Mouse (Mus musculus) megakaryocyte-erythroid progenitor cell, adult 5 weeks (primary cell): ENCODE measurements around the gene B4galt2. TPM values are rescaled to one million over a fixed set of nuclear protein-coding genes. Genes with fewer than 3 reads are reported as not detected.

Experiments
- polyA plus RNA-seq: library from polyadenylated mRNA; stranded (reverse); fragments of >175 nt; gene quantifications from 2 replicates; pipeline ENCODE4 v1.2.3, GENCODE M21; 2012

Gene B4galt2
- polyA plus RNA-seq = 0.61 and 0.83 TPM in 2 replicates

DNA sequence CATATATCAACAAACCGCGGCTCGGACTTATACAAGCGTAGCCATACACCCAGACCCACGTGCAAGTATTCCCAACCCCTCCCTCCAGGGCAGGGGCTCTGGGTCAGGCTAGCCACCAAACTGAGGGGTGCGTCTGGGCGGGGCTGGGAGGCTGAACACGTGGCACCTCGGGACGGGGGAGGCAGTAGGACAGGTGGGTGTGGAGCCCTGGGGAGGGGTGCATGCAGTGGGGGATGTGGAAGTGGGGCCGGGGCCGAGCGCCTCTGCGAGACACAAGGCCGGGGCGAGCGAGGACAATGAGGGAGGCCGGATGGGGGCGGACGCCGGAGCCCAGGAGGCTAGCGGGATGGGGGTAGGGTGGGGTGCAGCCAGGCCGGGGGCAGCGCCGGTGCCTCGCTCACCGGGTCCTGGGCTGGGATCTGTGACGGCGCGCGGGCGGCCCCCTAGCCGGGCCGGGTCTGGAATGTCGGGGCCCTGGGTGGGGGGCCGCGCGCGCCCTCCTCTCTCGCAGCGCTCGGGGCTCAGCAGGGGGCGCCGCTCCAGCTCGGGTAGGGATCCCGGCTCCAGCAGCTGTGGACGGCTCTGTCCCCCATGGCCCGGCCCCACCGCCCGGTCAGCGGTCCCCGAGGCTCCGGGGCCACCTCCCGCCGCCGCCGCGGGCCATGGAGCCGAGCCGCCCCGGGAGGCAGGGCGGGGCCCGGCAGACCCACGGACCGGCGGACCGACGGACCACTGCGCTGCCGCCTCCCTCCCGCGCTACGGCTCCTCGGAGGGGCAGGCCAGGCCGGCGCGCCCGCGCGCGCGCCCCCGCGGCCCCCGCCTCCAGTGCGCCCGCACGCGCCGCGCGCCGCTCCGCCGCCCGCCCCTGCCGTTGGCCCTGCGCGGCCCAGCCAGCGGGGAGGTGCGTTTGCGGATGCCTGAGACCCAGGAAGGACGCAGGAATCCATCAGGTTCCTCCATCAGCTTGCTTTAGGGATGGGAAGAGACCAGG lies at the start of gene B4galt2:
Gene B4galt2 (minus strand): TSS at position 787 of the 991 bp plus-strand sequence.

DNA sequence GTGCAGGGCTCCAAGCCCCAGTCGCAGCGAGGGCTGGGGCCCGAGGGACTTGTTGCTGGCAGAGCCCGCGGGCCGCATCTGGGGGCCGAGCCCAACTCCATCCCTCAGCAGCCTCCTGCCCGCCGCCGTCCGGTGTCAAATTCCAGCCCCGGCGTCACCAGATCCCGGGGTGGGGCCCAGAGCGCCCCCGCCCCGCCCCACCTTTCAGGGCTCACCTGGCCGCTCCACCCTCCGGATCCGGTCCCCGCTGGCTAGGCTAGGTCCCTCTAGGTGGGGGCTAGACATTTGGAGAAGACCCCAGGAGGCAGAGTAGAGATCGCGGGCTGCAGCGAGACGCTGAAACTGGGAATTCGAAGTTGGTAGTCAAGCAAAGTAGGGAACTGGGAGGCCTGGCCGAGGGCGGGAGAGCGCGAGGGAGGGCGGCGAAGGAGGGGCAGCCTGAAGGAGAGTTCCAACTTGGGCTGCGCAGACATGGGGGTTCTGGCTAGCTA lies 46.1 kb upstream of the B4galt2 start, which contains the start of gene Artn:
Gene Artn (minus strand): TSS at position 373 of the 491 bp plus-strand sequence.

GRCm38 (mm10) chr4:117914591-117915442 lies 31.5 kb upstream of the B4galt2 start, which contains the start of gene Ipo13:
TSS of gene Ipo13 (minus strand) at chr4:117914999.

DNA sequence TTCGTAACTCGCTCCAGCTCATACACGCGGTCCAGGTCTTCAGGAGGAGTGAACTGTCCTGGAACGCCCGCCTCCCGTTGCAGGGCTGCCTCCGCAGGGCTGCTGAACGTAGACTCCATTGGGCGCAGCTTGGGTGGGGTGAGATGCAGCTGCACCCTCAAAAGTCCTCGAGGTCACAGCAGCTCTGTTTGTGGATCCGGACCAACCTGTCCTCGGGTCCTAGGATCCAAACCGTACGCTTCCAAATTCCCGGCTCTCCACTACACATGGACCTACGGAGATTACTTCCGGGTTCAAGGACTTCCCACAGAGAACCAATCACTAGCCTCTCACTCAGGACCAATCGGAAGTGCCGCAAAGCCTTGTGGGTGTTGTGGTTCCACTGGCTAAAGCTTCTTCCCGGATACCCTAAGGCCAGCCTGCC lies 8.5 kb upstream of the B4galt2 start, which contains the start of gene Dph2:
Gene Dph2 (minus strand): TSS at position 295 of the 424 bp plus-strand sequence.

GRCm38 (mm10) chr4:117887133-117887532 lies 3.8 kb upstream of the B4galt2 start, which contains the start of gene Atp6v0b:
TSS of gene Atp6v0b (minus strand) at chr4:117887333.

GRCm38 (mm10) chr4:117872471-117872886 lies 10.8 kb downstream of the B4galt2 start, which contains the start of gene Ccdc24:
TSS of gene Ccdc24 (minus strand) at chr4:117872557.

GRCm38 (mm10) chr4:117834457-117834844 lies 48.8 kb downstream of the B4galt2 start, which contains the start of gene Slc6a9:
TSS of gene Slc6a9 (plus strand) at chr4:117834506.

Other genes with a start within 250 kb of the B4galt2 start
- 30.7 and 31.2 TPM in 2 replicates for gene Dmap1, start 201.2 kb downstream of the B4galt2 start, polyA plus RNA-seq
- gene Gm12845, start 159.1 kb downstream of the B4galt2 start, polyA plus RNA-seq = not detected in 2 replicates
- not detected in 2 replicates for gene Klf17, start 117.8 kb downstream of the B4galt2 start, polyA plus RNA-seq
- 1.1 and 1.2 TPM in 2 replicates for gene Slc6a9, start 49.0 kb downstream of the B4galt2 start, polyA plus RNA-seq
- gene Ccdc24, start 10.9 kb downstream of the B4galt2 start, polyA plus RNA-seq = not detected in 2 replicates
- gene Atp6v0b, start 3.8 kb upstream of the B4galt2 start, polyA plus RNA-seq = 289 and 357 TPM in 2 replicates
- 11.4 and 13.0 TPM in 2 replicates for gene Dph2, start 8.5 kb upstream of the B4galt2 start, polyA plus RNA-seq
- gene Ipo13, start 31.5 kb upstream of the B4galt2 start, polyA plus RNA-seq = 20.6 and 24.3 TPM in 2 replicates
- gene Artn, start 46.3 kb upstream of the B4galt2 start, polyA plus RNA-seq = 0.20 and 0.26 TPM in 2 replicates